In genomic region chr13:75501530-75501929, GRCm38 (mm10) we compare ENCODE assay signal across 24 mouse cellular contexts.
"Had no signal": no experiment of that assay in that cellular context is flagged by ENCODE, and none has a peak within 500 bp of the region (broad histone marks: within the 10 kb centered on the region; RNA-seq: fewer than 3 reads in every experiment).

No protein-coding gene starts in this region.

- DNase-seq: gastrocnemius, postnatal 14 days; gastrocnemius, postnatal 36 days; heart, adult 11 months; heart, adult 2 months; heart, postnatal 14 days; heart, postnatal 36 days; kidney, adult 11 months; kidney, adult 2 months; kidney, adult 9 months; kidney, postnatal 14 days; kidney, postnatal 4 days; liver; liver, embryonic 13.5 days had no signal

- H3K36me3 ChIP-seq: heart, embryonic 13.5 days; heart, embryonic 15.5 days; hindbrain, embryonic 13.5 days; hindbrain, embryonic 15.5 days; kidney, embryonic 15.5 days; limb, embryonic 10.5 days; limb, embryonic 12.5 days; liver, embryonic 13.5 days had no signal

- H3K27me3 ChIP-seq: heart, embryonic 13.5 days; heart, embryonic 15.5 days; hindbrain, embryonic 13.5 days; hindbrain, embryonic 15.5 days; kidney, embryonic 15.5 days; limb, embryonic 12.5 days; liver, embryonic 13.5 days had no signal

- H3K4me3 ChIP-seq: heart, adult 2 months; heart, embryonic 13.5 days; heart, embryonic 15.5 days; hindbrain, embryonic 13.5 days; hindbrain, embryonic 15.5 days; kidney, embryonic 15.5 days; layer of hippocampus, adult 2 months; left cerebral cortex, adult 2 months; limb, embryonic 10.5 days; limb, embryonic 12.5 days; liver, embryonic 13.5 days had no signal

- ATAC-seq: hindbrain, postnatal 0 days; intestine, embryonic 16.5 days had no signal
